Mouse (Mus musculus) cortical plate, adult 2 months (tissue): ENCODE data around the gene Tulp1.

Experiments used
- CTCF ChIP-seq: fragments of 200-500 bp; IDR thresholded peaks from 2 replicates; pipeline ENCODE4 v1.5.1; 2011; ENCODE audit warnings: mild to moderate bottlenecking, control low read depth, low read length; ENCODE audit not compliant: insufficient read depth; ENCODE audit errors: extremely low read depth
- POLR2A ChIP-seq: fragments of 200-500 bp; IDR thresholded peaks from 2 replicates; pipeline ENCODE4 v1.6.1; 2011; ENCODE audit warnings: mild to moderate bottlenecking, low read length, control low read depth; ENCODE audit not compliant: insufficient read depth; ENCODE audit errors: extremely low read depth

- no peak for TF ChIP-seq POLR2A
- no peak for TF ChIP-seq CTCF
Observed at GRCm38 (mm10) chr17:28316476-28316875, 48.5 kb downstream of the Tulp1 start.
